Mouse (Mus musculus): ENCODE measurements around the gene Abca17.
A peak's percentile ranks its signal among the peaks of the same experiment; 100 is the strongest.

The Abca17 gene

DNA sequence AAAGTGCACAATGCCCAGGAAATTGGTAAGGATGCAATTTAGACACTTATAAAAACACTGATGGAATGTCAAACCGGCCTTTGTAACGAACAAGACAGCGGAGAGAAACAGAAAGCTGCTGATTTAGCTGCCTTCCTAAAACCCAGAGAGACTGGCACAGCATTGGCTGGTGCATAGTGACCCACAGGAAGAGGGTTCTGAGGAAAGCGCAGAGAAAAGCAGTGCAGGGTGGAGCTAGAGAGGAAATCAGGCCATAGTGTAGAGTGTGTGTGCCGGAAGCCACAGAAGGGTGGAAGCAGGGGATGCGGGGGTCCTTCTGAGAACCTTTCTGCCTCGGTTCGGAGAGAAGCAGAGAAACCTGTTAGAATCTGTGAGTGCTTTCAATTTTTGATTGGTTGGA, 6.2 kb downstream of the Abca17 start:
- DNase-seq, result no peak

- no peak for DNase-seq
These were observed 23.2 kb downstream of the Abca17 start for GRCm38 (mm10) chr17:24327656-24328055.

GRCm38 (mm10) chr17:24325051-24325450, 25.8 kb downstream of the Abca17 start:
- no peak for DNase-seq

DNA sequence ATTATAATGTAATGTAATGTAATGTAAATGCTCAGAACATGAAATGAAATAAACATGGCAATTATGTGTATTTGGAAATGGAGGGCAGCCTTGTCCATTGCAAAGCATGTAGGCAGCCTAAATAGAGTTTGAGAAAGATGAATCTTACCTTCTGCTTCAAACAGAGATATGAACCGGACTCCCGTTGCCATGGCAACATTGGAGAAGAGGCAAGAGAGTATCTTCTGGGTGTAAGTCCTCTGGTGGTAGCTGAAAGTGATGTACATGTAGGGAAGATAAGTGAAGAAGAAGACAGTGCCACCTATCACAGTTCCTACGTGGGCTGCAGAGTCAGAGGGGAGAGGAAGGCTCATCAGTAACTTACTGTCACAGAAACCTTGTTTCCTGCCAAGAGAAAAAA, 30.0 kb downstream of the Abca17 start:
- DNase-seq, result no peak

DNA sequence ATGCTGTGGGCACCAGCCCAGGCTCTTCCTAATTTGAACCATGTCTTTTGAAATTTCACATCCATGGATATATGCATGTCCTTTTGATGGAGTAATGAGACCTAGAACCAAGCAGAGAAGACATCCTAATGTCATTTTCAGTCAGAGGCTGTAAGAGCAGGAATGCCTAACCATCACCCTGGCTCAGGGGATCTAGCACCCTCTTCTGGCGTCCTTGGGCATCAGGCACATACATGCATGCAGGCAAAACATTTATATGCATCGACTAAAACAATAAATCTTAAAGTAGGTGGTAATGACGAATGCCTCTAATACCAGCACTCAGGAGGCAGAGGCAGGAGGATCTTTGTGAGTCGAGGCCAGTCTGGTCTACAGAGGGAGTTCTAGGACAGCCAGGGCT, 43.4 kb downstream of the Abca17 start:
- peak; percentile 38 for DNase-seq

DNA sequence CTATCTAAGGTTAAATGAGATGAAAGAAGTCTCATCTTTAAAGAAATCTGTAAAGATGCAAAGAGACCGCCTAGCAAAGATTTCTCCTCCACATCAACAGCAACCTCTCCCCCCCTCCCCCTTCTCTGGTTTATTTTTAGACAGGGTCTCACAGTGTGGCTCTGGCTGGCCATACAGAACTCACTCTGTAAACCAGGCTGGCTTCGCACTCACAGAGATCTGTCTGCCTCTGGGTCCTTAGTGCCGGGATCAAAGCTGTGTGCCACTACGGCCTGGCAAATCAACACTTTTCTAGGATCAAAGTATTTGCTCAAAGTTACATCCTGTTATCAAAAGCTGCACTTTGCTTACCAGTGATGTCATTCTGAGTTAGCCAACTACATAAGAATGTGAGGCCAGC, 50.2 kb downstream of the Abca17 start:
- DNase-seq, result no peak

- no peak for DNase-seq
These were observed 61.5 kb downstream of the Abca17 start for GRCm38 (mm10) chr17:24289338-24289737.

DNA sequence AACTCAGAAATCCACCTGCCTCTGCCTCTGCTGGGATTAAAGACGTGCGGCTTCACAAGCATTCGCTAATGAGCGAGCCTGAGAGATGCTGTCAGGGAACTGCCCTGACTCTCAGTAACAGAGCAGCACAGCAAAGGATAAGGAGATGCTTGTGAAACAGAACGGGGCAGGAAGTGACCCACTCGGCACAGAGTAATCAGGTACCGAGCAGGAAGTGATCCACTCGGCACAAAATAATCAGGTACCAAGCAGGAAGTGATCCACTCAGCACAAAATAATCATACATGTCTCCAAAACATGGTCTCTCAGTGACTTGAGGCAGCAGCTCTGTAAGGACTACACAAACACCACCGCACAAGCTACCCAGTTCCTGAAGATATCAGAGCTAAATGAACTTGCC, 62.4 kb downstream of the Abca17 start:
- no peak for DNase-seq

DNA sequence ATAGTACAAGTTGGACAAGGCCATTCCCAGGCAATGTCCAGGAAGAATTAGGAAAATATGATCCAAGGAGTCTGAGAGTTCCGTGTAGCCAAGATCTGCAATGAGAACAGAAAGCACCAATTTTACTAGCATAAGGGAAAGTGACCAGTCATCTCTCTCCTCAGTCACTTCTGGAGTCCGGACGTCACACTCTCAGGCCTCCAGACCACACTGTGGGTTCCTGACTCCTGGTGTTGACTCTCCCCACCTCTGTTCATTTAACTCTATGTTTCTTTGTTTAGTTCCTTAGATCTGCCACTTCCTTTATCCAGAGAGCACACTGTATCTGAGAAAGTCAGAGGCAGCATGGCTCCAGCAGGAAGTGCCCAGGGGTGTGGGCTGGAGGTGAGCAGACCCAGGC, 65.2 kb downstream of the Abca17 start:
- no peak for DNase-seq

DNA sequence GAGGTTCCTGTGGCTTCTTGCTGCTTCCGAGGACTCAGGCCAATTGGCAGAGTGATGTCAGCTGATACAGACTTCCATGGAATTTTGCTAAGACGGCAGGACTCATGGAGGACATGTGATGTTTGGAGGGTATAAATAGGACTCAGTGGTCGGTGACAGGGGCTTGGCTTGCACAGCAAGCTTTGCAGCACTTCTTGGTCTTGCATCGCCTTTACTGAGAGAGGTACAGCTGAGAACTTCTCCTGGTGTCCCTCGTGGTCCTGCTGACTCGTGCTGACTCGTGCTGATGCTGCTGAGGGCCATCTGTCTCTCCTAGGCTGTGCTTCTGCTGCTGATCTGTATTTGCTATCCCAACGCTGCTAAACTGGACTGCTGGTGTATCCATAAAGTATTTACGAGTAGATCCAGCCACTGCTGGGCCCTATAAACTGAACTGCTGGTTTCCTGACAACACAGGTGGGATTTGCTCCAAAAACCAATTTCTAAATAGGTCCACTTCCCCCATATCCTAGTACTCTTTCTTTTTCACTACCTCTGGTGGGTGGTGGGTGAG, 67.5 kb downstream of the Abca17 start:
- DNase-seq, result no peak

GRCm38 (mm10) chr17:24282637-24283036, 68.2 kb downstream of the Abca17 start:
- no peak for DNase-seq

- no peak for DNase-seq
These were observed 71.0 kb downstream of the Abca17 start for GRCm38 (mm10) chr17:24279907-24280306.

DNA sequence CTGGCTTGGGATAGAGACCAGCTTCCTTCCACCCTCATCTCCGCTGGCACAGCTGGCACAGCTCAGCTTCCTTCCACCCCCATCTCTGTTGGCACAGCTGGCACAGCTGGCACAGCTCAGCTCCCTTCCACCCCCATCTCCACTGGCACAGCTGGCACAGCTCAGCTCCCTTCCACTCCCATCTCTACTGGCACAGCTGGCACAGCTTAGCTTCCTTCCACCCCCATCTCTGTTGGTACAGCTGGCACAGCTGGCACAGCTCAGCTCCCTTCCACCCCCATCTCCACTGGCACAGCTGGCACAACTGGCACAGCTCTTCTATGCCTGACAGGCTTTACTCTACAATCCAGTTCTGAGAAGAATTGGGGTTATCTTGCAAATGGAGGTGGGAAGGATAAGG, 83.7 kb downstream of the Abca17 start:
- no peak for DNase-seq

DNA sequence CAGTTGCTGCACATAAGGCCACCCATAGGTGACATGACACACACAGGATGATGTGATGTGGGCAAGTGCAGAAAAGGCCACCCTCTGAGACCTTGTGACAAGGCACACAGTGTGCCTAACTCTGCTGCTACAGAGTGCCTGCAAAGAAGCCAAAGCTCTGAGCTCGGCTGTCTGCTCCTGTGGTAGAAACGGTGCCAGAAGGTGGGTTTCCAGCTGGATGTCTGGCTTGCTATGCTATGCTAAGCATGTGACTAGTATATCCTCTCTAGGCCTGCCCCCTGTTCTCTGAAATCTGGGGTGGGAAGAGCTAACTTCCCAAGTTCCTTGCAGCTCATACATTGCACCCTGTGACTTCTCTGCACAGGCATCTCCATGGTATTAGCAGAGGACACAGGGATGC, 86.1 kb downstream of the Abca17 start:
- no peak for DNase-seq

- no peak for DNase-seq
These were observed 90.4 kb downstream of the Abca17 start for GRCm38 (mm10) chr17:24260516-24260915.

DNA sequence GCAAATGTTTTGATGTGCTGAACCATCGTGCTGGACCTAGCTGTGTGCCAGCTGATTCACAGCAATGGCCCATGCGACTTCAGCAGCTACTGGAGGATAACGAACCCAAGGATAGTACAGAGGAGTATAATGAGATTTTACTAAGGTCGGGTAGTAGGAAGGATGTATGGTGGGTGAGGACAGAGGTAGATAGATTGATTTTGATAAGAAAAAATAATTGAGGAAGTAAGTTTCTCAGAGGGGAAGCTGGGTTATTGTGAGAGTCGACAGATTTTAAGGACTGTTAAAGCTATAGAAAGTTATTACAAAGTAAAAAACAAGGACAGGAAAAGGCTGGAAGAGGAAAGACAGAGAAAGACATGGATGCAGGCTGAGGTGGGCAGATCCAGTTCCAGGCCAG, 91.2 kb downstream of the Abca17 start:
- no peak for DNase-seq

- no peak for DNase-seq
These were observed 91.9 kb downstream of the Abca17 start for GRCm38 (mm10) chr17:24258981-24259380.

DNA sequence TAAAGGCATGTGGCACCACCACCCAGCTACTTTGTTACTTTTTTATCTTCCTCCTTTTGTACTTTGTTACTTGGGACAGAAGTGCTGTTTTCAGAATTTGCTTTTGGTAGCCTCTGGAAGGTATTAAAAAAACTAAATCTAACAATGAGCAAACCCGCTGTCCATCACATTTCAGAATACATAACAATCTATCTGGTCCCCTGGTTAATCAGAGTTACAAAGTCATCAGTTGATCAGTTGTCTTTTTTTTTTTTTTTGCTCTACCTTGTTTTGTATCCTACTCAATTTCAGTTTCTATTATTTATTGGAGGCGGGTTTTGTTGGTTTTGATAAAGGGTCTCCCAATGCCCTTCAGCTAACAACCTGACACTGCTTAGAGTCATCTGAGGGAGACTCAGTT, 98.5 kb downstream of the Abca17 start:
- no peak for DNase-seq

DNA sequence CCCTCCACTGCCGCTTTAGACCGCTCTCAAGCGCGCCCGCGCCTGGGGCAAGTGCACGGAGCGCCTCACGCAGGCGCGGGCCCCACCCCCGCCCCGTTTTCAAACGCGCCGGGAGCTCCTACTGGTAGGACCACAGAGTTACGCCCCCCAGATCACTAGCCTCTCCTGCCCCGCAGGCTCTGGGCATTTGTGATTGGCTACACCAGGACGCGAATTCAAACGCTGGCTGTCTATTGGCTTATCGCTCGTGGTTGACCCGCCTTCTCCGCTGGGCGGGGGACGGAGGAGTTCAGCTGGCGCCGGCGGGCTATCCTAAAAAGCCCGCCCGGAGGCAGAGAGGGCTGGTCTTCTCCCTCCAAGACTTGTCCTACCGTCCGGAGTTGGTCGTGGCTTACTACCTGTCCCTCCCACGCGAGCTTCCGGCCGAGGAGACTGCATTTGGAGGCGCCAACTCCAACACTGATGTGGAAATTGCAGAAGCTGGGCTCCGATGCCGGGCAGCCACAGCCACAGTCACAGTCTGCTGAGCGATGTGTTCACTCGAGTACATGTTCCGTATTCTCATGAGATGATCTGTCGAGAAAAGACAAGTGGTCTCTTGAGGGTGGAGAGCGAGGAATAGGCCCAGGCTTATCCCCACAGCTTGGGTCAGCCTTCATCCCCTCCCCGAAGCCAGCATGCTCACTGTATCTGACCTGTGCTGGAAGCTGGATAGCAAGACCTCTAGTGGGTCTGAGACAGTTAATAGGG, 99.4 kb downstream of the Abca17 start, which contains the start of gene Ccnf:
Gene Ccnf (minus strand): TSS at position 165 of the 750 bp plus-strand sequence.
- peak; percentile 93 for DNase-seq

DNA sequence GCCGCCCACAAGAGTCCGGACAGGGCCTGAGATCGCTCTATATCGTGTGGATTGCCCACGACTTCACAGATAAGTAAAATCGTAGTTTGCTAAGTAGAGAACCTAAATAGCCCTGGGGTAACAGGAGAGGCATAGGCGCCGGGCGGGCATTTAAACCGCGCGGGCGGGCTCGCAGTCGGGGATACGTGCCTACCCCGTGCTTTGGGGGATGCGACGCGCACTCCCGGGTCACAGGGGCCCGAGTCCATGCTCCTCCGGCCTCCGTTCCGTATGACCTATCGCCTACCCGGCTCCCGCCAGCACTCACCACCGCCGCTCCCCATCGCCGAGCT, 99.9 kb downstream of the Abca17 start:
- no peak for DNase-seq

DNA sequence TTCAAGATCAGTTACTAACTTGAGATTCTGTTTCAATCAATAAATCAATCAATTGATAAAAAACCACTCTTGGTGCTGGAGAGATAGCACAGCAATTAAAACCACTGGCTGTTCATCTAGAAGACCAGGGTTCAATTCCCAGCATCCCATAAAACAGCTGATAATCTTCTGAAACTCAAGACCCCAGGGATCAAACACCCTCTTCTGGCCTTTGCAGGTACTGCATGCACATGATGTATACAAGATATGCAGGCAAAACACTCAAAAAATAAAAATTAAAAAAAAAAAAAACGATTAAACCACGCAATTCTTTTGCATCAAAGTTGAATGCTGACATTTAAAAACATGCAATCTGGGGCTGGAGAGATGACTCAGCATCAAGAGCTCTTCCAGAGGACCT, 102.2 kb downstream of the Abca17 start:
- no peak for DNase-seq

DNA sequence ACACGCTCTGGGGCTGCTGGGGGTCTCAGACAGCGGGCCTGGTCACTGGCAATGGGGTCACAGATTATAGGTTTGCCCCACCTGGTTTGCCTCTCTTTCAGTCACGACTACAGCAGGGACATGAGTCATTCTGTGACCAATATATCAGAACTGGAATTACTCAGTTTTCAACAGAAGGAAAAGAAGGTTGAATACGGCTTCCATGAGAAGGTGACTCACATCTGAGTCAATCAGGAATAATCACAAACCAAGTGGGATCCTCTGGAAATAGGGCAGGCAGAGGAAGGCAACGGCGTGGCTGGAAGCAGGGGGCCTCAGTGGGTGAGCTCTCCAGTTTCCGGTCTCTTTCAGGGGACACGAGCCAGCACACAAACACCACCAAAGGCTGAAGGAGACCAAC, 106.8 kb downstream of the Abca17 start:
- no peak for DNase-seq

DNA sequence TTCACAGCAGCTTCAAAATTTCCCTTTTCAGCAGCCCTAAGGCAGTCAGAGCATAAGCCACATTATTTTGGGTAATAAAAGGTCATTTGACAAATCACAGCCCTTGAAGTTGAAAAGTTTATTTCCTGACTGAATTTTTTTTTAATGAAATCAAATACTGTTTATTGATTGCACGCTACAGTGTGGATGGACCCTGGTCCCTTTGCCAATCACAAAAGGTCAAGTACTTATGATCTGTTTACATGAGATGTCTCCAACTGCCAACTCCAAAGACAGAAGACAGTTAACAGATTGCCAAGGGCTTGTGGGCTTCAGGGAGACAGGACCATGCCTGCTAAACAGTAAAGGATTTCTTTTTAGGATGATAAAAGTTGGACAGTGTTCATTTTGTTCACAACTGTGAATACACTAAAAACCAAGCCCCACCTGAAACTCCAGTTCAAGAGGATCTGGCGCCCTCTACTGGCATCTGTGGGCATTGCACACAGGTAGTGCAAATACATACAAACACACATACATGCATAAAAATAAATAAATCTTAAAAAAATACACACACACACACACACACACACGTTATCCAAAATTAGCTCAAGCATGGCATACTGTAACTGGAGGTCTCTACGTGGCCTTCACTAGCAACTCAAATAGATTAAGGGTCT, 107.4 kb downstream of the Abca17 start:
- peak; percentile 57 for DNase-seq

GRCm38 (mm10) chr17:24236921-24237320, 113.9 kb downstream of the Abca17 start:
- no peak for DNase-seq

DNA sequence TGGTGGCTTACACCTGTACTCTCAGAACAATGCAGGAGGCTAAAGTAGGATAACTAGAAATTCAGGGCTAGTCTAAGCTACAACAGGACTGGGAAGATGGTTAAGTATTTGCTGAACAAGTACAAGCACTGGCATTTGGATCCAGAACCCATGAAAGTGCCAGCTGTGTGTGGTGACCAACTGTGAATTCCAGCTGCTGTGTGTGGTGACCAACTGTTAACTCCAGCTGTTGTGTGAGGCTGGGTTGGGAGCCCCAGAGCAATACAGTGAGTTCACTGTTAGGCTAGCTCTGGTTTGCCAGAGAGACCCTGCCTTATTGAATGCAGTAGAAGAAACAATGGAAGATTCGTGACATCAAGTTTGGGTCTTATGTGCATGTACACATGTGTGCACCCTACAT, 114.4 kb downstream of the Abca17 start:
- no peak for DNase-seq

Measured in right cerebral cortex, postnatal 14 days (tissue).